Mouse (Mus musculus) hindbrain, embryonic 14.5 days (tissue): ENCODE data around the gene Smo. TPM values are rescaled to one million over a fixed set of nuclear protein-coding genes. Genes with fewer than 3 reads are reported as not detected.
A peak's percentile ranks its signal among the peaks of the same experiment; 100 is the strongest.

ENCODE experiments used
- ATAC-seq: fragments of 200-750 bp; cut with Nextera tagmentation; 2 replicates; pipeline ENCODE4 v1.8.0; 2017; ENCODE audit warnings: moderate number of reproducible peaks, mild to moderate bottlenecking, moderate TSS enrichment, moderate library complexity; ENCODE audit not compliant: low FRiP score
- DNase-seq: peaks from one replicate; pipeline ENCODE4 v3.0.0-alpha.2; 2015; ENCODE audit warnings: low spot score
- H3K27ac ChIP-seq: fragments of 300-500 bp; sonication (generic); 2 replicates; pipeline ENCODE4 v1.5.1; 2014; ENCODE audit warnings: mild to moderate bottlenecking, moderate library complexity
- H3K27me3 ChIP-seq: fragments of 300-500 bp; sonication (generic); 2 replicates; pipeline ENCODE4 v1.6.1; 2014; ENCODE audit warnings: mild to moderate bottlenecking, low read length, mixed read lengths; ENCODE audit not compliant: control insufficient read depth, insufficient read depth
- H3K36me3 ChIP-seq: fragments of 300-500 bp; sonication (generic); replicated peaks from 2 replicates; pipeline ENCODE4 v1.6.1; 2014; ENCODE audit not compliant: control insufficient read depth, insufficient read depth
- H3K4me1 ChIP-seq: fragments of 300-500 bp; sonication (generic); replicated peaks from 2 replicates; pipeline ENCODE4 v1.6.1; 2014; ENCODE audit warnings: antibody characterized with exemption, low read length, mixed read lengths; ENCODE audit not compliant: control insufficient read depth, insufficient read depth
- H3K4me2 ChIP-seq: fragments of 300-500 bp; sonication (generic); replicated peaks from 2 replicates; pipeline ENCODE4 v1.6.1; 2014; ENCODE audit warnings: mild to moderate bottlenecking, moderate library complexity
- H3K4me3 ChIP-seq: fragments of 300-500 bp; sonication (generic); replicated peaks from 2 replicates; pipeline ENCODE4 v1.5.1; 2014; ENCODE audit warnings: mild to moderate bottlenecking, low read length
- H3K9ac ChIP-seq: fragments of 300-500 bp; sonication (generic); 2 replicates; pipeline ENCODE4 v1.6.1; 2014
- H3K9me3 ChIP-seq: fragments of 300-500 bp; sonication (generic); 2 replicates; pipeline ENCODE4 v1.6.1; 2016; ENCODE audit warnings: low read length; ENCODE audit not compliant: control insufficient read depth
- WGBS: fragments of 180-500 bp; shearing (Covaris S2); extraction: QIAGEN DNeasy Blood & Tissue Kit; methylation state at CpG from one replicate; pipeline ENCODE4 v1.1.7; 2014; 5-methylcytosine and 5-hydroxymethylcytosine counted together
- polyA plus RNA-seq: library from polyadenylated mRNA; unstranded; fragments of >200 nt; fragmentation: Nextera tagmentation; extraction: Ambion mirVana; gene quantifications from 2 replicates; pipeline ENCODE4 v1.2.1, GENCODE M21; 2014

Gene Smo
- polyA plus RNA-seq, 1 experiment from 2014 or later: 15.6 TPM

GRCm38 (mm10) chr6:29777238-29777555 lies 41.9 kb downstream of the Smo start:
- no peak overlapping the region for H3K4me3 ChIP-seq
- no peak for DNase-seq
- H3K27ac ChIP-seq: no peak overlapping the region
- H3K4me1 ChIP-seq: peaks cover 3% of the 10 kb centered on the region; the same call in 1 of the 2 replicates
- H3K9ac ChIP-seq: no peak overlapping the region
- ATAC-seq: no peak
- WGBS: 81% methylated on average over 3 of the region's 3 CpGs
- H3K9me3 ChIP-seq: no peaks in the 10 kb centered on the region
- no peaks in the 10 kb centered on the region for H3K27me3 ChIP-seq
- H3K36me3 ChIP-seq: no peaks in the 10 kb centered on the region
- H3K4me2 ChIP-seq: no peak overlapping the region

GRCm38 (mm10) chr6:29780082-29780481 lies 44.8 kb downstream of the Smo start:
- H3K27ac ChIP-seq: no peak overlapping the region
- ATAC-seq: no peak
- no peak overlapping the region for H3K9ac ChIP-seq
- no peaks in the 10 kb centered on the region for H3K9me3 ChIP-seq
- DNase-seq: no peak
- H3K4me1 ChIP-seq: 0 out of 2 replicates have a peak, but pooled peaks cover 3% of the 10 kb centered on the region
- no peaks in the 10 kb centered on the region for H3K27me3 ChIP-seq
- H3K36me3 ChIP-seq: no peaks in the 10 kb centered on the region
- H3K4me3 ChIP-seq: no peak overlapping the region
- H3K4me2 ChIP-seq: no peak overlapping the region

GRCm38 (mm10) chr6:29780571-29780970 lies 45.3 kb downstream of the Smo start:
- 99% methylated on average over 2 of the region's 2 CpGs for WGBS
- Histone ChIP-seq H3K27me3 (no peaks in the 10 kb centered on the region), H3K27ac (no peak overlapping the region), H3K36me3 (no peaks in the 10 kb centered on the region), H3K9ac (no peak overlapping the region), H3K4me3 (no peak overlapping the region), H3K4me2 (no peak overlapping the region), H3K9me3 (no peaks in the 10 kb centered on the region), H3K4me1 (0 out of 2 replicates have a peak, but pooled peaks cover 1% of the 10 kb centered on the region)
- ATAC-seq (no peak), DNase-seq (no peak)

GRCm38 (mm10) chr6:29782239-29782638 lies 46.9 kb downstream of the Smo start:
- DNase-seq (no peak), ATAC-seq (no peak)
- Histone ChIP-seq H3K9ac (no peak overlapping the region), H3K4me3 (no peak overlapping the region), H3K27ac (no peak overlapping the region), H3K4me2 (no peak overlapping the region), H3K36me3 (no peaks in the 10 kb centered on the region), H3K4me1 (no peaks in the 10 kb centered on the region), H3K9me3 (no peaks in the 10 kb centered on the region), H3K27me3 (no peaks in the 10 kb centered on the region)
- 80% methylated on average over 1 of the region's 1 CpGs for WGBS

GRCm38 (mm10) chr6:29783960-29784359 lies 48.7 kb downstream of the Smo start:
- no peak for ATAC-seq
- WGBS: 88% methylated on average over 6 of the region's 6 CpGs

GRCm38 (mm10) chr6:29784413-29785021 lies 49.2 kb downstream of the Smo start:
- Histone ChIP-seq H3K4me3 (no peak overlapping the region), H3K27me3 (no peaks in the 10 kb centered on the region), H3K4me2 (no peak overlapping the region), H3K9ac (no peak overlapping the region), H3K4me1 (peaks cover 6% of the 10 kb centered on the region; the same call in 1 of the 2 replicates), H3K36me3 (no peaks in the 10 kb centered on the region), H3K27ac (no peak overlapping the region), H3K9me3 (no peaks in the 10 kb centered on the region)
- ATAC-seq (no peak), DNase-seq (no peak)
- 95% methylated on average over 3 of the region's 3 CpGs for WGBS

More at GRCm38 (mm10) chr6:29783960-29784359, 48.7 kb downstream of the Smo start:
- H3K4me1 ChIP-seq: peaks cover 4% of the 10 kb centered on the region; the same call in 1 of the 2 replicates
- no peak overlapping the region for H3K4me2 ChIP-seq
- H3K9me3 ChIP-seq: no peaks in the 10 kb centered on the region
- no peak overlapping the region for H3K4me3 ChIP-seq
- H3K36me3 ChIP-seq: no peaks in the 10 kb centered on the region
- no peak overlapping the region for H3K9ac ChIP-seq
- H3K27me3 ChIP-seq: no peaks in the 10 kb centered on the region
- DNase-seq: no peak
- H3K27ac ChIP-seq: no peak overlapping the region

GRCm38 (mm10) chr6:29785759-29786158 lies 50.5 kb downstream of the Smo start:
- no peak overlapping the region for H3K4me3 ChIP-seq
- H3K4me2 ChIP-seq: no peak overlapping the region
- H3K4me1 ChIP-seq: peaks cover 6% of the 10 kb centered on the region; the same call in 1 of the 2 replicates
- ATAC-seq: no peak
- WGBS: 92% methylated on average over 5 of the region's 5 CpGs
- H3K27me3 ChIP-seq: no peaks in the 10 kb centered on the region
- DNase-seq: no peak
- no peaks in the 10 kb centered on the region for H3K36me3 ChIP-seq
- H3K9ac ChIP-seq: no peak overlapping the region
- H3K9me3 ChIP-seq: no peaks in the 10 kb centered on the region
- H3K27ac ChIP-seq: no peak overlapping the region

GRCm38 (mm10) chr6:29788779-29789350 lies 53.6 kb downstream of the Smo start:
- Histone ChIP-seq H3K4me3 (no peak overlapping the region), H3K4me2 (peak overlapping the region; percentile 10; the same call in 1 of the 2 replicates), H3K27me3 (no peaks in the 10 kb centered on the region), H3K36me3 (no peaks in the 10 kb centered on the region), H3K4me1 (peaks cover 6% of the 10 kb centered on the region; the same call in 1 of the 2 replicates), H3K27ac (no peak overlapping the region), H3K9ac (no peak overlapping the region), H3K9me3 (no peaks in the 10 kb centered on the region)
- ATAC-seq (no peak), DNase-seq (peak; percentile 31)
- 15% methylated on average over 3 of the region's 3 CpGs for WGBS

GRCm38 (mm10) chr6:29790014-29790698 lies 54.9 kb downstream of the Smo start:
- no peaks in the 10 kb centered on the region for H3K36me3 ChIP-seq
- no peak overlapping the region for H3K4me2 ChIP-seq
- no peak overlapping the region for H3K27ac ChIP-seq
- 86% methylated on average over 3 of the region's 3 CpGs for WGBS
- no peak overlapping the region for H3K4me3 ChIP-seq
- DNase-seq (no peak), ATAC-seq (no peak)
- H3K9me3 ChIP-seq: no peaks in the 10 kb centered on the region
- no peaks in the 10 kb centered on the region for H3K27me3 ChIP-seq
- peaks cover 6% of the 10 kb centered on the region; the same call in 1 of the 2 replicates for H3K4me1 ChIP-seq
- no peak overlapping the region for H3K9ac ChIP-seq
